Mouse (Mus musculus): ENCODE results near the gene Pdx1. TPM values are rescaled to one million over a fixed set of nuclear protein-coding genes. Genes with fewer than 3 reads are reported as not detected.

Pdx1 gene
- polyA plus RNA-seq, 2 experiments from 2014 or later: not detected

DNA sequence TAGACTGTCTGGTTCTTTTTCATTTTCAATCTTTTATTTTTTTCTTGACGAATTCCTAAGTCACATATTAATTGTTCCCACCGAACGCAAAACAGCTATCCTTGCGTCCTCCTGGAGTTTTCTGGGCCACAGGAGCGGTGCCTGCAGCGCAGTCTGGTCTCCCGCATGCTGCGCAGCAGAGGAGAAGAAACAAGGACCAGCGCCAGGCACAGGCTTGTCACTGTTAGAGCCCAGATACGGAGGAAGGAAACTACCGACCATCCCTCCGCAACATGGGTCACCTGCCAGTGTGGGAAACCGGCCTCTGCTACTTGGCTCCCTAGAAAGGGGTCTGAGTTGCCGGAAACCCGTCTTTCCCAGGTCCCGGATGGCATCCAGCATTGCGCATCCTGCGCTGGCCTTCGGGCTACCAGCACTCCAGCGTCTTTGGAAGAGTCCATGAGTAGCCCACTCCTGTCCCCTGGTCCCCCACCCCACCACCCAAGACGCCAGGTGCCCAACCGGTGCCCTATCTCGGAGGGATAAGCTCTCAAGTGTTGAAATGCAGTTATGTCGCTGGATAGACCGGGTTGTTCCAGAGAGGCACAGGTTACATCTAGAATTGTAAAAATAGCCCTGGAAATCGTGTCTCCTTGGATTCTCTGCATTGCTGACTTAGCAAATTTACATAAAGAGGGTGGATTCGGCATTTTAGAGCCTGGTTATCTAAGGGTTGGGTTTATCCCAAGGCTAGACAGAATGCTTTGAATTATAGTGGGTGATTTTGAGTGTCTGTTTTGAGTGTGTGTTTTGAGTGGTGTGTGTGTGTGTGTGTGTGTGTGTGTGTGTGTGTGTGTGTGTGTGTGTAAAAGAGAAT lies 43.3 kb downstream of the Pdx1 start:
- ATAC-seq: no peak

- no peak for ATAC-seq
Observed at GRCm38 (mm10) chr5:147314646-147315431, 45.1 kb downstream of the Pdx1 start.

DNA sequence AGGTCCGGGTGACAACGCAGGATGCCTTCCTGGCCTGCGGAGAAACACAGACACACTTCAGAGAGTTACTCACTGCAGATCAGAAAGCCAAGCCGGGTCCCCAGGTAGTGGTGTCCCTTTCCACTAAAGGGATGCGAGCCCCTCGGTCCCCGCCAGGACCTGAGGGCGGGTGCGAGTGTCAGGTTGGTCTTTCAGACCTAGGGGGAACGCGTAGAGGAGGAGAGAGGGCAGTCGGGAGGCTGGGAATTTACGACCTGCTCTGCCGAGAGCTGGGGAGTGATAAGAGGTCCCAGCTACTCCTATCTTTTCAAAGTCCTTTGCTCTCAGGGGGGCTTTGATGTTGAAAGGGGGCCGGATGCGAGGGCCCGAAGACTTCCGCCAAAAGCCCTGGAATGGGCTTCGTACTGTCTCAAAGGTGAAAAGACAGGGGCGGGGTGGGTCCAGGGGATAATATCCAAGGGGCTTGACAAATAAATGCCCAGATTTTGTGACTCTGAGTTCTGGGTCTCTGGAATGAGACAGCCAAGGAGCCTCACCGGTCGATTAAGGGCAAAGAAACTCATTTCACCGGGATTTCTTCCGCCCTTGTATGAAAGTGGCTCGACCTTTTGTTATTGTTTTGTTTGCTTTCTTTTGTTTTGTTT lies 45.8 kb downstream of the Pdx1 start:
- ATAC-seq: no peak

GRCm38 (mm10) chr5:147317321-147317720 lies 47.6 kb downstream of the Pdx1 start:
- ATAC-seq: no peak

DNA sequence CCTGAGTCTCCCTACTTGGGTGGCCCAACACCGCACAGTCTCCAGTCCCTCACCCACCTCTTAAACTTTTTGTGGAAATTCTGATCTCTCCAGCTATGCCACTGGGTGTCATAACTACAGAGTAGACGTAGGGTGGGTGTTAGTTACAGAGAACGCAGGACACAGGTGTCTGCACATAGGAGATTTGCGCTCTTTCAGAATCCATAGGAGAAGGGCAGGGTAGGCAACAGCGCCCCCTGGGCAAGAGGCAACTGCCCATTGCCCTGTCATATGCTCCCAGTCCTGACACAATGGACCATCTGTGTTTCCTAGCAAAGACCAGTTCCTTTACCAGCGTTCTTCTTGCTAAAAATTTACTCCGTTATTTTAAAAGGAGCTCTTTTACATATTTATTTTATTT lies 48.2 kb downstream of the Pdx1 start:
- no peak for ATAC-seq

DNA sequence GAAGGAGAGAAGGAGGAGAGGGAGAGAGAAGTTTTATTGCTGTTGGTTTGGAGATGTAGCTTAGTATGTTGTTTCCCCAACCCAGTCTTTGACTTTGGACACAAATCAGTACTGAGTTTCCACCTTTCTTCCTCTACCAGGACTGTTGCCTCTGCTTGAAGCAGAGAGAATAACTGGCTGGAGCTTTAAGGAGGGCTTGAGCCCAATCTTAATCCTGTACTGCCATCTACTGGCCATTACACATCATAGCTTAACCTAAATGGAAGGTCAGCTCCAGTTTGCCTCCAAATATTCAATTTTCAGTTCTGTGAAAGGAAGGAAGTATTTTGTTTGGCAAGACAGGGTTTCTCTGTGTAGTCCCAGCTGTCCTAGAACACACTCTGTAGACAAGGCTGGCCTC lies 49.9 kb downstream of the Pdx1 start:
- peak; percentile 73 for ATAC-seq

DNA sequence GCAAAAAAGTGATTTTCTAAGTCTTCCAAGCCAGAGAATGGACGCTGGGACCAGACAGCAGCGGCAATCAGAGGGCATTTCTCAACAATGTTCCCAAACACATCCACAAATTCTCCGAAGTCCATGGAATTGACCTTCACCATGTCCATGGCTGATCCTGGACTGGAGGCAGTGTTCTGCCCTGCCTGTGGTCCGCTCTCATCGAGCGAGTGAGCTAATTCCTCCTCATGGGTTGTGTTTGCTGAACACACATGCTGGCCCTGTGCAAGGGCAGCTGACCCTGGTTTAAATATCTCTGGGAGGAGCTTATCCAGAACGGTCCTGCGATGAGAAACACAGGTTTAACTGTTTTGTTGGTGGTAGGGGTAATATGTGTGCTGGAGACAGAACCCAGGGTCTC lies 52.4 kb downstream of the Pdx1 start, which contains the start of gene Urad:
Urad (minus strand) TSS at position 258 of the 400 bp plus-strand sequence.
- no peak for ATAC-seq

- ATAC-seq: peak; percentile 76
Observed at GRCm38 (mm10) chr5:147323237-147323917, 53.6 kb downstream of the Pdx1 start.

Other genes starting within 250 kb of the Pdx1 start
- gene Lnx2, start 193.4 kb upstream of the Pdx1 start, polyA plus RNA-seq (2017; shearing (Covaris generic)): 10 to 100 TPM; 19.6 to 29.9 TPM
- 100 to 1,000 TPM; 126 to 148 TPM for gene Polr1d, start 192.9 kb upstream of the Pdx1 start, polyA plus RNA-seq (2017; shearing (Covaris generic))
- gene Gsx1, start 81.3 kb upstream of the Pdx1 start, polyA plus RNA-seq (2017; shearing (Covaris generic)): not detected
- gene Cdx2, start 37.3 kb downstream of the Pdx1 start, polyA plus RNA-seq (2017; shearing (Covaris generic)): not detected
- not detected for gene Urad, start 52.5 kb downstream of the Pdx1 start, polyA plus RNA-seq (2017; shearing (Covaris generic))
- under 1 TPM in 1 of 2 experiments, not detected in 1; 0.37 TPM for gene Flt3, start 130.5 kb downstream of the Pdx1 start, polyA plus RNA-seq (2017; shearing (Covaris generic))
- gene Pan3, start 160.2 kb downstream of the Pdx1 start, polyA plus RNA-seq (2017; shearing (Covaris generic)): 100 to 1,000 TPM; 180 to 227 TPM